Mouse (Mus musculus): ENCODE data around the gene Gp9.

GRCm38 (mm10) chr6:87740496-87740895 lies 37.4 kb upstream of the Gp9 start:
- TF ChIP-seq POLR2A (IDR thresholded peaks at IDR 0.05; ENCODE audit: borderline replicate concordance, extremely low read depth, low read depth, low read length) (no peak), CTCF (IDR thresholded peaks at IDR 0.05; ENCODE audit: insufficient read depth, low read length) (no peak)

Measured in lung, adult 2 months (tissue).